In genomic region chr9:43843711-43844127, GRCm38 (mm10) we compare ENCODE assay signal across 15 mouse cellular contexts.
DNase-seq lines count a peak whose midpoint lies in the region; ATAC-seq lines count a peak whose summit lies in the region.
"Had no signal": no experiment of that assay in that cellular context is flagged by ENCODE, and none has a peak within 500 bp of the region (broad histone marks: within the 10 kb centered on the region; RNA-seq: fewer than 3 reads in every experiment).

No protein-coding gene starts in this region.

- peak; percentile 36; the same call in 1 of the 2 replicates for ATAC-seq in hindbrain, embryonic 11.5 days (ENCODE audit: low FRiP score)
- no peak for ATAC-seq in hindbrain, embryonic 14.5 days (ENCODE audit: low FRiP score)
- ATAC-seq: CD4-positive, CD25-positive, alpha-beta regulatory T cell, adult 4 months had no signal

- H3K36me3 ChIP-seq in hindbrain, embryonic 11.5 days (ENCODE audit: control insufficient read depth, insufficient read depth, low read length): no peaks in the 10 kb centered on the region
- H3K36me3 ChIP-seq in hindbrain, embryonic 14.5 days (replicated peaks; ENCODE audit: control insufficient read depth, insufficient read depth): no peaks in the 10 kb centered on the region
- H3K36me3 ChIP-seq: liver, embryonic 15.5 days had no signal

- H3K4me2 ChIP-seq in hindbrain, embryonic 11.5 days (replicated peaks; ENCODE audit: low read depth, low read length): no peak overlapping the region
- H3K4me2 ChIP-seq in hindbrain, embryonic 14.5 days (replicated peaks): no peak overlapping the region
- H3K4me2 ChIP-seq: liver, embryonic 15.5 days had no signal

- no peak for DNase-seq in hindbrain, embryonic 11.5 days (ENCODE audit: low spot score)
- no peak for DNase-seq in hindbrain, embryonic 14.5 days (ENCODE audit: low spot score)
- DNase-seq in adrenal gland, postnatal 25 days: peak; percentile 18
- peak; percentile 58 for DNase-seq in embryo, embryonic 9.5 days (ENCODE audit: extremely low spot score)
- peak; percentile 7 for DNase-seq in lung, postnatal 14 days
- no peak for DNase-seq in left cerebral cortex, adult 9 months (ENCODE audit: low spot score in 2 of 2)
- no peak for DNase-seq in frontal cortex, postnatal 36 days (ENCODE audit: low spot score in 2 of 2)
- no peak for DNase-seq in cerebellum, adult 8-10 months
- DNase-seq: cerebellum, adult 9-11 months; gastrocnemius, postnatal 10 days; kidney, adult 8-10 months; thymus, postnatal 4 days had no signal

- no peaks in the 10 kb centered on the region for H3K9me3 ChIP-seq in hindbrain, embryonic 11.5 days (ENCODE audit: control insufficient read depth, low read length)
- H3K9me3 ChIP-seq in hindbrain, embryonic 14.5 days (ENCODE audit: control insufficient read depth, low read length): no peaks in the 10 kb centered on the region
- H3K9me3 ChIP-seq: liver, embryonic 15.5 days had no signal

- H3K27me3 ChIP-seq in hindbrain, embryonic 11.5 days (ENCODE audit: control insufficient read depth, insufficient read depth, low read length): no peaks in the 10 kb centered on the region
- H3K27me3 ChIP-seq in hindbrain, embryonic 14.5 days (ENCODE audit: control insufficient read depth, insufficient read depth, low read length): peaks cover 10% of the 10 kb centered on the region; the same call in 1 of the 2 replicates

- H3K4me1 ChIP-seq in hindbrain, embryonic 11.5 days (replicated peaks; ENCODE audit: control insufficient read depth, insufficient read depth, low read length): peaks cover 12% of the 10 kb centered on the region
- peaks cover 8% of the 10 kb centered on the region for H3K4me1 ChIP-seq in hindbrain, embryonic 14.5 days (replicated peaks; ENCODE audit: control insufficient read depth, insufficient read depth, low read length)
- H3K4me1 ChIP-seq: liver, embryonic 15.5 days had no signal

- WGBS in hindbrain, embryonic 11.5 days: 3% methylated on average over 2 of the region's 3 CpGs
- WGBS in hindbrain, embryonic 14.5 days: 6% methylated on average over 2 of the region's 3 CpGs

- no peak overlapping the region for H3K9ac ChIP-seq in hindbrain, embryonic 11.5 days (ENCODE audit: low read depth, low read length)
- no peak overlapping the region for H3K9ac ChIP-seq in hindbrain, embryonic 14.5 days
- H3K9ac ChIP-seq: liver, embryonic 15.5 days had no signal

- H3K27ac ChIP-seq in hindbrain, embryonic 11.5 days (ENCODE audit: low read depth, low read length): peak overlapping the region; percentile 24; the same call in 1 of the 2 replicates
- no peak overlapping the region for H3K27ac ChIP-seq in hindbrain, embryonic 14.5 days
- H3K27ac ChIP-seq: liver, embryonic 15.5 days had no signal

- H3K4me3 ChIP-seq in hindbrain, embryonic 11.5 days (ENCODE audit: low read depth, low read length): no peak overlapping the region
- H3K4me3 ChIP-seq in hindbrain, embryonic 14.5 days (replicated peaks; ENCODE audit: low read length): no peak overlapping the region
- H3K4me3 ChIP-seq: liver, embryonic 15.5 days; myocyte had no signal

Comparison
In these comparisons a context has a peak if more than half of its experiments do, and no peak if none do; other contexts are left out.
1. DNase-seq: peak in adrenal gland, postnatal 25 days (single experiment), embryo, embryonic 9.5 days (single experiment) and lung, postnatal 14 days (single experiment); none in hindbrain, embryonic 11.5 days (single experiment), hindbrain, embryonic 14.5 days (single experiment), left cerebral cortex, adult 9 months (0 of 2), frontal cortex, postnatal 36 days (0 of 2) and cerebellum, adult 8-10 months (single experiment).